Mouse (Mus musculus): ENCODE results near the gene Tfap4. TPM values are rescaled to one million over a fixed set of nuclear protein-coding genes. Genes with fewer than 3 reads are reported as not detected.

Gene Tfap4
- total RNA-seq, 2 experiments from 2014 or later: 4.2 to 4.3 TPM

Other genes starting within 250 kb of the Tfap4 start
- gene Adcy9, start 139.4 kb downstream of the Tfap4 start, total RNA-seq (2021): 10 to 100 TPM; 48.7 to 51.6 TPM
- 10 to 100 TPM; 25.4 to 25.7 TPM for gene Srl, start 18.0 kb downstream of the Tfap4 start, total RNA-seq (2021)
- gene Glis2, start 34.9 kb upstream of the Tfap4 start, total RNA-seq (2021): 10 to 100 TPM; 23.8 to 26.5 TPM
- 10 to 100 TPM; 71.0 to 77.1 TPM for gene Pam16, start 65.1 kb upstream of the Tfap4 start, total RNA-seq (2021)
- gene Vasn, start 80.1 kb upstream of the Tfap4 start, total RNA-seq (2021): 1 to 10 TPM; 5.1 to 5.7 TPM
- gene Dnaja3, start 80.1 kb upstream of the Tfap4 start, total RNA-seq (2021): 10 to 100 TPM; 52.7 to 55.1 TPM
- gene Coro7, start 119.9 kb upstream of the Tfap4 start, total RNA-seq (2021): 100 to 1,000 TPM in 1 of 2 experiments, 10 to 100 TPM in 1; 93.5 to 116 TPM
- gene Nmral1, start 159.5 kb upstream of the Tfap4 start, total RNA-seq (2021): 10 to 100 TPM; 12.8 to 15.0 TPM
- 10 to 100 TPM; 74.1 to 74.5 TPM for gene Hmox2, start 166.5 kb upstream of the Tfap4 start, total RNA-seq (2021)
- 100 to 1,000 TPM; 137 to 139 TPM for gene Cdip1, start 230.4 kb upstream of the Tfap4 start, total RNA-seq (2021)